Mouse (Mus musculus): Measurements from ENCODE around the gene Smim12. TPM values are rescaled to one million over a fixed set of nuclear protein-coding genes. Genes with fewer than 3 reads are reported as not detected.
A peak's percentile ranks its signal among the peaks of the same experiment; 100 is the strongest.

Gene Smim12
- polyA plus RNA-seq, 1 experiment from 2014 or later: 49.5 TPM

GRCm38 (mm10) chr4:127237271-127237670, 6.3 kb upstream of the Smim12 start:
- no peaks in the 10 kb centered on the region for H3K9me3 ChIP-seq (replicated peaks; ENCODE audit: control insufficient read depth, low read length)
- H3K36me3 ChIP-seq (replicated peaks; ENCODE audit: control insufficient read depth, insufficient read depth, low read depth, low read length): no peaks in the 10 kb centered on the region
- no peak overlapping the region for H3K27ac ChIP-seq (replicated peaks; ENCODE audit: low read depth, low read length)
- no peak for ATAC-seq (replicated peaks; ENCODE audit: insufficient number of reproducible peaks, low FRiP score, low TSS enrichment, low read depth)
- DNase-seq (ENCODE audit: low spot score): no peak
- no peak overlapping the region for H3K4me3 ChIP-seq (ENCODE audit: low read depth, low read length)
- 50% methylated on average over 10 of the region's 10 CpGs for WGBS
- H3K27me3 ChIP-seq (ENCODE audit: control insufficient read depth, insufficient read depth, low read length): peaks cover 5% of the 10 kb centered on the region; the same call in 1 of the 2 replicates
- peaks cover 4% of the 10 kb centered on the region; the same call in 1 of the 2 replicates for H3K4me1 ChIP-seq (ENCODE audit: control insufficient read depth, insufficient read depth, low read length)
- no peak overlapping the region for H3K9ac ChIP-seq (replicated peaks; ENCODE audit: low read length)
- no peak overlapping the region for H3K4me2 ChIP-seq (ENCODE audit: low read depth, low read length)

GRCm38 (mm10) chr4:127242696-127243095, 888 bp upstream of the Smim12 start:
- no peaks in the 10 kb centered on the region for H3K27me3 ChIP-seq (ENCODE audit: control insufficient read depth, insufficient read depth, low read length)
- H3K4me1 ChIP-seq (ENCODE audit: control insufficient read depth, insufficient read depth, low read length): no peaks in the 10 kb centered on the region
- 64% methylated on average over 6 of the region's 6 CpGs for WGBS
- H3K9me3 ChIP-seq (replicated peaks; ENCODE audit: control insufficient read depth, low read length): no peaks in the 10 kb centered on the region
- H3K4me2 ChIP-seq (ENCODE audit: low read depth, low read length): no peak overlapping the region
- no peak overlapping the region for H3K4me3 ChIP-seq (ENCODE audit: low read depth, low read length)
- DNase-seq (ENCODE audit: low spot score) (no peak), ATAC-seq (replicated peaks; ENCODE audit: insufficient number of reproducible peaks, low FRiP score, low TSS enrichment, low read depth) (no peak)
- H3K9ac ChIP-seq (replicated peaks; ENCODE audit: low read length): no peak overlapping the region
- H3K27ac ChIP-seq (replicated peaks; ENCODE audit: low read depth, low read length): no peak overlapping the region
- no peaks in the 10 kb centered on the region for H3K36me3 ChIP-seq (replicated peaks; ENCODE audit: control insufficient read depth, insufficient read depth, low read depth, low read length)

- no peaks in the 10 kb centered on the region for H3K9me3 ChIP-seq (replicated peaks; ENCODE audit: control insufficient read depth, low read length)
- peak overlapping the region; percentile 87 for H3K4me2 ChIP-seq (ENCODE audit: low read depth, low read length)
- H3K9ac ChIP-seq (replicated peaks; ENCODE audit: low read length): peak overlapping the region; percentile 86
- H3K27me3 ChIP-seq (ENCODE audit: control insufficient read depth, insufficient read depth, low read length): no peaks in the 10 kb centered on the region
- under 1% methylated on average over 26 of the region's 26 CpGs for WGBS
- H3K36me3 ChIP-seq (replicated peaks; ENCODE audit: control insufficient read depth, insufficient read depth, low read depth, low read length): no peaks in the 10 kb centered on the region
- H3K27ac ChIP-seq (replicated peaks; ENCODE audit: low read depth, low read length): no peak overlapping the region
- DNase-seq (ENCODE audit: low spot score) (no peak), ATAC-seq (replicated peaks; ENCODE audit: insufficient number of reproducible peaks, low FRiP score, low TSS enrichment, low read depth) (peak; percentile 65)
- H3K4me3 ChIP-seq (ENCODE audit: low read depth, low read length): peak overlapping the region; percentile 94
- H3K4me1 ChIP-seq (ENCODE audit: control insufficient read depth, insufficient read depth, low read length): no peaks in the 10 kb centered on the region
These were observed 369 bp downstream of the Smim12 start for GRCm38 (mm10) chr4:127243953-127244352.

- Histone ChIP-seq H3K9ac (replicated peaks; ENCODE audit: low read length) (no peak overlapping the region), H3K27ac (replicated peaks; ENCODE audit: low read depth, low read length) (no peak overlapping the region), H3K4me1 (ENCODE audit: control insufficient read depth, insufficient read depth, low read length) (no peaks in the 10 kb centered on the region), H3K4me3 (ENCODE audit: low read depth, low read length) (no peak overlapping the region), H3K4me2 (ENCODE audit: low read depth, low read length) (no peak overlapping the region), H3K36me3 (replicated peaks; ENCODE audit: control insufficient read depth, insufficient read depth, low read depth, low read length) (no peaks in the 10 kb centered on the region), H3K27me3 (ENCODE audit: control insufficient read depth, insufficient read depth, low read length) (no peaks in the 10 kb centered on the region), H3K9me3 (replicated peaks; ENCODE audit: control insufficient read depth, low read length) (no peaks in the 10 kb centered on the region)
- 2% methylated on average over 5 of the region's 5 CpGs for WGBS
- DNase-seq (ENCODE audit: low spot score): peak; percentile 94
- ATAC-seq (replicated peaks; ENCODE audit: insufficient number of reproducible peaks, low FRiP score, low TSS enrichment, low read depth): peak; percentile 81
These were observed 6.2 kb downstream of the Smim12 start for GRCm38 (mm10) chr4:127249701-127250349.

GRCm38 (mm10) chr4:127251963-127252585, 8.5 kb downstream of the Smim12 start:
- Histone ChIP-seq H3K4me2 (ENCODE audit: low read depth, low read length) (no peak overlapping the region), H3K27me3 (ENCODE audit: control insufficient read depth, insufficient read depth, low read length) (no peaks in the 10 kb centered on the region), H3K4me3 (ENCODE audit: low read depth, low read length) (no peak overlapping the region), H3K9me3 (replicated peaks; ENCODE audit: control insufficient read depth, low read length) (no peaks in the 10 kb centered on the region), H3K4me1 (ENCODE audit: control insufficient read depth, insufficient read depth, low read length) (no peaks in the 10 kb centered on the region), H3K27ac (replicated peaks; ENCODE audit: low read depth, low read length) (no peak overlapping the region), H3K9ac (replicated peaks; ENCODE audit: low read length) (no peak overlapping the region), H3K36me3 (replicated peaks; ENCODE audit: control insufficient read depth, insufficient read depth, low read depth, low read length) (no peaks in the 10 kb centered on the region)
- DNase-seq (ENCODE audit: low spot score) (no peak), ATAC-seq (replicated peaks; ENCODE audit: insufficient number of reproducible peaks, low FRiP score, low TSS enrichment, low read depth) (no peak)
- WGBS: 58% methylated on average over 22 of the region's 22 CpGs

GRCm38 (mm10) chr4:127256739-127257138, 13.2 kb downstream of the Smim12 start:
- Histone ChIP-seq H3K27ac (replicated peaks; ENCODE audit: low read depth, low read length) (no peak overlapping the region), H3K4me2 (ENCODE audit: low read depth, low read length) (no peak overlapping the region), H3K9ac (replicated peaks; ENCODE audit: low read length) (no peak overlapping the region), H3K9me3 (replicated peaks; ENCODE audit: control insufficient read depth, low read length) (no peaks in the 10 kb centered on the region), H3K27me3 (ENCODE audit: control insufficient read depth, insufficient read depth, low read length) (no peaks in the 10 kb centered on the region), H3K4me3 (ENCODE audit: low read depth, low read length) (no peak overlapping the region), H3K36me3 (replicated peaks; ENCODE audit: control insufficient read depth, insufficient read depth, low read depth, low read length) (no peaks in the 10 kb centered on the region), H3K4me1 (ENCODE audit: control insufficient read depth, insufficient read depth, low read length) (no peaks in the 10 kb centered on the region)
- DNase-seq (ENCODE audit: low spot score) (no peak), ATAC-seq (replicated peaks; ENCODE audit: insufficient number of reproducible peaks, low FRiP score, low TSS enrichment, low read depth) (no peak)
- 61% methylated on average over 5 of the region's 5 CpGs for WGBS

- no peak overlapping the region for H3K4me3 ChIP-seq (ENCODE audit: low read depth, low read length)
- H3K9ac ChIP-seq (replicated peaks; ENCODE audit: low read length): no peak overlapping the region; the same call in 1 of the 2 replicates
- ATAC-seq (replicated peaks; ENCODE audit: insufficient number of reproducible peaks, low FRiP score, low TSS enrichment, low read depth) (no peak), DNase-seq (ENCODE audit: low spot score) (no peak)
- no peak overlapping the region for H3K4me2 ChIP-seq (ENCODE audit: low read depth, low read length)
- no peaks in the 10 kb centered on the region for H3K27me3 ChIP-seq (ENCODE audit: control insufficient read depth, insufficient read depth, low read length)
- 55% methylated on average over 12 of the region's 12 CpGs for WGBS
- no peaks in the 10 kb centered on the region for H3K4me1 ChIP-seq (ENCODE audit: control insufficient read depth, insufficient read depth, low read length)
- no peak overlapping the region for H3K27ac ChIP-seq (replicated peaks; ENCODE audit: low read depth, low read length)
- no peaks in the 10 kb centered on the region for H3K9me3 ChIP-seq (replicated peaks; ENCODE audit: control insufficient read depth, low read length)
- H3K36me3 ChIP-seq (replicated peaks; ENCODE audit: control insufficient read depth, insufficient read depth, low read depth, low read length): no peaks in the 10 kb centered on the region
These were observed 14.8 kb downstream of the Smim12 start for GRCm38 (mm10) chr4:127258186-127258897.

- 88% methylated on average over 14 of the region's 14 CpGs for WGBS
These were observed 18.0 kb downstream of the Smim12 start for GRCm38 (mm10) chr4:127261601-127262000.

More at GRCm38 (mm10) chr4:127261601-127262000, 18.0 kb downstream of the Smim12 start:
- H3K4me2 ChIP-seq (ENCODE audit: low read depth, low read length): no peak overlapping the region
- ATAC-seq (replicated peaks; ENCODE audit: insufficient number of reproducible peaks, low FRiP score, low TSS enrichment, low read depth) (no peak), DNase-seq (ENCODE audit: low spot score) (no peak)
- no peak overlapping the region for H3K9ac ChIP-seq (replicated peaks; ENCODE audit: low read length)
- H3K27ac ChIP-seq (replicated peaks; ENCODE audit: low read depth, low read length): no peak overlapping the region
- H3K27me3 ChIP-seq (ENCODE audit: control insufficient read depth, insufficient read depth, low read length): no peaks in the 10 kb centered on the region
- H3K36me3 ChIP-seq (replicated peaks; ENCODE audit: control insufficient read depth, insufficient read depth, low read depth, low read length): no peaks in the 10 kb centered on the region
- H3K9me3 ChIP-seq (replicated peaks; ENCODE audit: control insufficient read depth, low read length): no peaks in the 10 kb centered on the region
- H3K4me1 ChIP-seq (ENCODE audit: control insufficient read depth, insufficient read depth, low read length): no peaks in the 10 kb centered on the region
- H3K4me3 ChIP-seq (ENCODE audit: low read depth, low read length): no peak overlapping the region

Measured in embryonic facial prominence, embryonic 11.5 days (tissue).